Mouse (Mus musculus) myocyte (in vitro differentiated cells): ENCODE data around the gene Irx6.

Experiments
- CEBPB ChIP-seq: IDR thresholded peaks from 2 replicates; pipeline ENCODE4 v1.6.1; 2011; ENCODE audit warnings: mild to moderate bottlenecking, moderate library complexity; ENCODE audit not compliant: poor library complexity, insufficient read depth, severe bottlenecking
- MAX ChIP-seq: IDR thresholded peaks from one replicate; pipeline ENCODE4 v1.6.1; 2011; ENCODE audit warnings: low read depth, mild to moderate bottlenecking, control low read depth
- MYOD1 ChIP-seq, 3 experiments: IDR thresholded peaks; one replicate each; pipeline ENCODE4 v1.6.1; 2011; ENCODE audit warnings: control low read depth in 2 of 3, low read depth in 2 of 3, mild to moderate bottlenecking in 2 of 3, moderate library complexity in 1 of 3; ENCODE audit not compliant: insufficient read length in 2 of 3, control insufficient read depth in 1 of 3
- MYOG ChIP-seq, 3 experiments: IDR thresholded peaks; one replicate each; pipeline ENCODE4 v1.6.1; 2011; ENCODE audit warnings: control low read depth in 2 of 3, low read depth in 2 of 3, mild to moderate bottlenecking in 2 of 3; ENCODE audit not compliant: insufficient read length in 2 of 3, control insufficient read depth in 1 of 3, insufficient read depth in 1 of 3
- POLR2A ChIP-seq: IDR thresholded peaks from one replicate; pipeline ENCODE4 v1.6.1; 2011; ENCODE audit warnings: low read depth, mild to moderate bottlenecking, control low read depth, moderate library complexity; ENCODE audit not compliant: insufficient read length
- POLR2AphosphoS2 ChIP-seq: IDR thresholded peaks from one replicate; pipeline ENCODE4 v1.6.1; 2011; ENCODE audit warnings: low read depth, control low read depth; ENCODE audit not compliant: insufficient read length
- TCF12 ChIP-seq: IDR thresholded peaks from one replicate; pipeline ENCODE4 v1.6.1; 2011; ENCODE audit warnings: mild to moderate bottlenecking, control low read depth; ENCODE audit not compliant: poor library complexity, insufficient read depth, severe bottlenecking

- TF ChIP-seq POLR2A: no peak
- TF ChIP-seq CEBPB: no peak
- TF ChIP-seq MAX: no peak
- no peak for TF ChIP-seq MYOG (IDR thresholded peaks at IDR 0.05; ENCODE audit: control insufficient read depth in 1 of 3, insufficient read depth in 1 of 3, insufficient read length in 2 of 3, low read depth in 2 of 3)
- no peak for TF ChIP-seq POLR2AphosphoS2
- TF ChIP-seq MYOD1 (IDR thresholded peaks at IDR 0.05; ENCODE audit: control insufficient read depth in 1 of 3, insufficient read length in 2 of 3, low read depth in 2 of 3): no peak
- TF ChIP-seq TCF12: no peak
Observed at GRCm38 (mm10) chr8:92671892-92672291, 2.2 kb upstream of the Irx6 start.
